Mouse (Mus musculus): Measurements from ENCODE around the gene Tfpi.
A peak's percentile ranks its signal among the peaks of the same experiment; 100 is the strongest.

Gene Tfpi

DNA sequence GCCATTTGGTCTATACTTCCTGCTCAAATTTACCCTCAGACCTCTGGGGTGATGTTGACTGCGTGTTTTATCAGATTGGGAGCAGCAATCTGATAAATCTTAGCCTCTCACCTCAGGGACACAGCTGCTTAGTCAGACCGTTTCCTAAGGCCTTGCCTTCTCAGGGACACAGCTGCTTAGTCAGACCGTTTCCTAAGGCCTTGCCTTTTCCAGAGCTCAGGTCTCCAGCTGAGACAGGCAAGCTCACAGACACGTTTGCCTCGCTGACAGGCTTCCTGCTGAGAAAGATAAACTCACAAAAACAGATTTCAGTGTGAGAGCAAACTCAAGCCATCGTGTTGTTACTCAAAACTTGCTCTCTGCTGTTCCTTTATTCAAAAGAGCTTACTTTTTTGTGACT is 1.9 kb downstream of the Tfpi start:
- DNase-seq (ENCODE audit: low read depth, low spot score): no peak

- DNase-seq (ENCODE audit: low read depth, low spot score): no peak
Observed at GRCm38 (mm10) chr2:84473941-84474530, 2.5 kb downstream of the Tfpi start.

- DNase-seq (ENCODE audit: low read depth, low spot score): no peak
Observed at GRCm38 (mm10) chr2:84467391-84467790, 9.2 kb downstream of the Tfpi start.

- no peak for DNase-seq (ENCODE audit: low read depth, low spot score)
Observed at GRCm38 (mm10) chr2:84464956-84465355, 11.6 kb downstream of the Tfpi start.

- DNase-seq (ENCODE audit: low read depth, low spot score): no peak
Observed at GRCm38 (mm10) chr2:84462411-84462810, 14.2 kb downstream of the Tfpi start.

- DNase-seq (ENCODE audit: low read depth, low spot score): no peak
Observed at GRCm38 (mm10) chr2:84459651-84460177, 16.9 kb downstream of the Tfpi start.

DNA sequence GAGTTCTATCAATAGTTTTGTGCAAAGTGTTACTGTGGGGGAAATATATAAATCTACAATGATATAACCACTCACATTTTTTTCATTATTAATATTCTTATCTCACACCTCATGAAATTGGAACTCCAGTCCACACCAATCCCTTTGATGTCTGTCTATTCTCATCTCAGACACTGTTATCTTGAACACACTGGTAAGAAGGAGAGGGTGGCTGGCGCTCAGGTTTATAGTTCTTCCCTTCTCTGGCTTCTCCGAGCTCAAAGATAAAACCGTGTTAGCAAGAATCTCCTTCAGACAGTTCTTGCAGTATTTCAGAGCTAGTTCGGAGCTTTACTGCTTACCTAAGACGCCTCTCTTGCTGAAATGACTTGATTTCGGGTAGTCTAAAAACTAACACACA is 19.4 kb downstream of the Tfpi start:
- DNase-seq (ENCODE audit: low read depth, low spot score): no peak

- DNase-seq (ENCODE audit: low read depth, low spot score): peak; percentile 61
Observed at GRCm38 (mm10) chr2:84455236-84455799, 21.3 kb downstream of the Tfpi start.

- DNase-seq (ENCODE audit: low read depth, low spot score): no peak
Observed at GRCm38 (mm10) chr2:84454551-84455235, 21.9 kb downstream of the Tfpi start.

GRCm38 (mm10) chr2:84454051-84454450 is 22.5 kb downstream of the Tfpi start:
- peak; percentile 29 for DNase-seq (ENCODE audit: low read depth, low spot score)

- no peak for DNase-seq (ENCODE audit: low read depth, low spot score)
Observed at GRCm38 (mm10) chr2:84445499-84445898, 31.1 kb downstream of the Tfpi start.

- DNase-seq (ENCODE audit: low read depth, low spot score): no peak
Observed at GRCm38 (mm10) chr2:84441940-84442339, 34.6 kb downstream of the Tfpi start.

DNA sequence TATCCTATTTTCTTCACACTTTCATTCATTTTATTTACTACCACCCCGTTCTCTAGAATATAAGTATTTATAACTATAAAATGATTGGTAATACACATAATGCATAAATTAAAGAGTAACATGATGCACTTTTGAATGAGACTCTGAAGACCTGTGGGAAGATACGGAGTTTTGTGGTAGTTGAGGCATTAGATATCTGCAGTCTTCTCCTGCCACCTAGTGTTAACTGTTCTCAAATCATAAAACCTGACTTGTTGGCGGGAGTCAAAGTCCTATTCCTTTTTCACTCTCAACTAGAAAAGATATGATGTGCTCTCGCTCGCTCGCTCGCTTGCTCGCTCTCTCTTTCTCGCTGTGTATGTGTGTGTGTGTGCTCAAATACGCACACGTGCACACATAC is 46.9 kb downstream of the Tfpi start:
- DNase-seq (ENCODE audit: low read depth, low spot score): no peak

GRCm38 (mm10) chr2:84428836-84429235 is 47.7 kb downstream of the Tfpi start:
- no peak for DNase-seq (ENCODE audit: low read depth, low spot score)

DNA sequence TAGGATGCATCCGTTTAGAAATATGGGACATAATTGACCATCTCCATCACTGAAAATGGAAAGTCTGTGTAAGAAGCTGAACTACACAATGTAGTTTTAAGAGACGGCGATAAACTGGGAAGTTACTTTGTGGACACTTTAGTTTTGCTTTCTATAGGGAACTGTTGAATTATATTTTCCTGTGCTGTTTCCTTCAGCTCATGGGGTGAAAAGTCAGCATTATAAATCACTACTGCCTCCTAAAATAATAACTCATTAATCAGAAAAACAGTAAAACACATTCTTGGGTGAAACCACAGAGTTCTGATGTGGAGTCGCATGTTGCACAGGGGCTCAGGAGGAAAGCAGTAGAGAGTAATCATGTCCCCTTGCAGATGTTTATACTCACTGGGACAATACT is 50.0 kb downstream of the Tfpi start:
- DNase-seq (ENCODE audit: low read depth, low spot score): no peak

DNA sequence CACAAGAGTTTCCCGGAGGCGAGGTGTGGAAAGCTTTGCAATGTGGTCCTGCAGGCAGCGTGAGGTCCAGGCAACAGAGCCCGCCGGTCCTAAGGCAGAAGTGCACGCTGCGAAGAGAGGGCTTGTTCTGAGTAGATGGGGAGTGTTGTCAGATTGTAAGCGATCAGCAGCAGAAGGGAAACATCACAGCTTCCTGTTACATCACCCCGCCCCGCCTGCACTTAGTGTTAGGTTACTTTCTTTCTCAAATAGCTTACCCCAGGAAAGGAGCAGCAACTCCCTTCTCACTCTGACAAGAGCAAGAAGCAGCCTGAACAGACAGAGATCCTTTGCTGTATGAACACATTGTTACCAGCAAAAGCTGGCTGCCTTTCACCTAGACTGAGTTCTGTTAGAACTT is 51.4 kb downstream of the Tfpi start, which contains the start of gene Calcrl:
Calcrl (minus strand) TSS at position 274 of the 400 bp plus-strand sequence.
- no peak for DNase-seq (ENCODE audit: low read depth, low spot score)

DNA sequence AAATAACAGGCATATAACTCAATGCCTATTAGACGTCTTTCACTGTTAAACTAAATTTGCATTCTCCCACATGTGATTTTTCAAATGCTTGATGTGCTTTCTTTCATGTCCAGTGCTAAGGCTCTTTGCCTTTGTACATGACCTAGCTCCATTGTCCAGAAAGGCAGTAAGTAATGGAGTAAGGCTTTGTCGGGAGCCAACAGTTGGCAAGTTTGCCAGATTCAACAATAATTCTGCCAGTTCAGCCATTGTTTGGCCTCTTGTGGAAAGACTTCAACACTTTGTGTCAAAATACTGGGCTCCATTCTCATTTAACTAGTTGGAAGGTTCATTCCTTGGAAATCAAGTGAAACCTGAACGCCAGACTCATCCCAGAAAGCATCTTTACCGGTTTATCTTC is 60.1 kb downstream of the Tfpi start:
- DNase-seq (ENCODE audit: low read depth, low spot score): no peak

GRCm38 (mm10) chr2:84409796-84410592 is 66.6 kb downstream of the Tfpi start:
- DNase-seq (ENCODE audit: low read depth, low spot score): no peak

DNA sequence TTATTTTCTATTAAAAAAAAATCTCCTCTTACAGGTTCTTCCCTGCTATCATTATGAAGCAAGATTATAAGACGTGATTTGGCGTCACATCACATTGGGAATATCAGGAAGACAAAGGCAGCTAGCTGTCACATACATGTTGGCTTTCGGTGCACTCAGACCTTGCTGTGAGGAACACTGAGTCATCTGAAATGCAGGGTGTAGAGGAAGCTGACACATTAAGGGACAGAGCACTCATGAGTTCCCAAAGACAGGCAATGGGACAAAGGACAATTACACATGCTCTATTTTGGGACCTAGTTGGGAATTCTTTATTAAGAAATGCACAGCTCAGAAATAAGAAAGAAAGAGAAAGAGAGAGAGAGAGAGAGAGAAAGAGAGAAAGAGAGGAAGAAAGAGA is 71.7 kb downstream of the Tfpi start:
- no peak for DNase-seq (ENCODE audit: low read depth, low spot score)

- no peak for DNase-seq (ENCODE audit: low read depth, low spot score)
Observed at GRCm38 (mm10) chr2:84402713-84403112, 73.9 kb downstream of the Tfpi start.

GRCm38 (mm10) chr2:84396557-84396956 is 80.0 kb downstream of the Tfpi start:
- DNase-seq (ENCODE audit: low read depth, low spot score): no peak

- DNase-seq (ENCODE audit: low read depth, low spot score): no peak
Observed at GRCm38 (mm10) chr2:84393236-84393635, 83.3 kb downstream of the Tfpi start.
